Mouse (Mus musculus) kidney, postnatal 0 days (tissue): ENCODE results near the gene Clic3. TPM values are rescaled to one million over a fixed set of nuclear protein-coding genes. Genes with fewer than 3 reads are reported as not detected.
"Not testable (repeated sequence)": the region's sequence is repeated elsewhere in the genome, so short reads cannot be mapped to it uniquely, and the experiment has no call there.

Experiments used
- ATAC-seq: fragments of 200-750 bp; cut with Nextera tagmentation; replicated peaks from 2 replicates; pipeline ENCODE4 v1.8.0; 2017; ENCODE audit warnings: low read depth, moderate number of reproducible peaks, moderate TSS enrichment, moderate library complexity; ENCODE audit not compliant: low FRiP score
- DNase-seq: peaks from one replicate; pipeline ENCODE4 v3.0.0-alpha.2; 2016; ENCODE audit warnings: low spot score
- H3K27ac ChIP-seq: fragments of 300-500 bp; sonication (generic); 2 replicates; pipeline ENCODE4 v1.5.1; 2014; ENCODE audit warnings: mild to moderate bottlenecking
- H3K27me3 ChIP-seq: fragments of 300-500 bp; sonication (generic); 2 replicates; pipeline ENCODE4 v1.6.1; 2014; ENCODE audit warnings: low read length, mixed read lengths; ENCODE audit not compliant: insufficient read depth
- H3K36me3 ChIP-seq: fragments of 300-500 bp; sonication (generic); 2 replicates; pipeline ENCODE4 v1.6.1; 2014; ENCODE audit warnings: low read length, mixed read lengths; ENCODE audit not compliant: insufficient read depth
- H3K4me1 ChIP-seq: fragments of 300-500 bp; sonication (generic); replicated peaks from 2 replicates; pipeline ENCODE4 v1.6.1; 2014; ENCODE audit warnings: antibody characterized with exemption, low read length, mixed read lengths; ENCODE audit not compliant: insufficient read depth
- H3K4me2 ChIP-seq: fragments of 300-500 bp; sonication (generic); 2 replicates; pipeline ENCODE4 v1.6.1; 2014; ENCODE audit warnings: mild to moderate bottlenecking, low read length, moderate library complexity, mixed read lengths
- H3K4me3 ChIP-seq: fragments of 300-500 bp; sonication (generic); replicated peaks from 2 replicates; pipeline ENCODE4 v1.5.1; 2014; ENCODE audit warnings: low read depth, low read length
- H3K9ac ChIP-seq: fragments of 300-500 bp; sonication (generic); 2 replicates; pipeline ENCODE4 v1.6.1; 2014; ENCODE audit warnings: low read depth, low read length
- H3K9me3 ChIP-seq: fragments of 300-500 bp; sonication (generic); replicated peaks from 2 replicates; pipeline ENCODE4 v1.6.1; 2016; ENCODE audit warnings: low read length, inconsistent platforms, mixed read lengths
- CTCF ChIP-seq: IDR thresholded peaks from 2 replicates; pipeline ENCODE4 v1.5.1; 2016; ENCODE audit warnings: antibody characterized with exemption, low read depth, mild to moderate bottlenecking, moderate library complexity
- WGBS: fragments of 180-500 bp; shearing (Covaris S2); extraction: QIAGEN DNeasy Blood & Tissue Kit; methylation state at CpG from one replicate; pipeline ENCODE4 v1.1.7; 2014; 5-methylcytosine and 5-hydroxymethylcytosine counted together
- polyA plus RNA-seq: library from polyadenylated mRNA; unstranded; fragments of >200 nt; fragmentation: Nextera tagmentation; extraction: Ambion mirVana; gene quantifications from 2 replicates; pipeline ENCODE4 v1.2.1, GENCODE M21; 2015

Gene Clic3
- polyA plus RNA-seq: 7.7 and 10.3 TPM in 2 replicates

GRCm38 (mm10) chr2:25456205-25456953 lies at the start of gene Clic3:
Gene Clic3, plus strand, starts transcription at chr2:25456838.
- TF ChIP-seq CTCF: no peak
- ATAC-seq (no peak), DNase-seq (no peak)
- 57% methylated on average over 14 of the region's 14 CpGs for WGBS
- Histone ChIP-seq H3K36me3 (no peaks in the 10 kb centered on the region), H3K27ac (no peak within 1 kb of the TSS), H3K4me2 (no peak within 1 kb of the TSS), H3K4me3 (no peak within 1 kb of the TSS), H3K9ac (0 out of 2 replicates have a peak within 1 kb of the TSS, but pooled peaks have one; percentile 8), H3K4me1 (peaks cover 12% of the 10 kb centered on the region; the same call in 1 of the 2 replicates), H3K9me3 (no peaks in the 10 kb centered on the region), H3K27me3 (no peaks in the 10 kb centered on the region)

DNA sequence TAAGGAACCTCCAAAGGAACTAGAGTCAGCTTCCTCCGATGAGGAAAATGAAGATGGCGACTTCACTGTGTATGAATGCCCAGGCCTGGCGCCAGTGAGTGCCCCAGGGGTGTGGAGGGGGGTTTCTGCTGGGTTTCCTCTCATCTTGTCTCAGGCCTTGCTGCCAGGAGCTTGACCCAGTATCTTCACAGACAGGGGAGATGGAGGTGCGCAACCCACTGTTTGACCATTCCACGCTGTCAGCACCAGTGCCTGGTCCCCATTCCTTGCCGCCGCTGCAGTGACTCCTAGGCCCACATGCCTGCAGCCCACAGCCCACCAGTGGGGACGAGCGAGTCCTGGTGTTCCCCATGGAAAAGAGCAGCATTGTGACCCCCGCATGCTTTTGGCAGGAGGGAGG lies 47.7 kb upstream of the Clic3 start:
- no peak overlapping the region for H3K4me2 ChIP-seq
- no peak for ATAC-seq
- no peaks in the 10 kb centered on the region for H3K27me3 ChIP-seq
- no peaks in the 10 kb centered on the region for H3K9me3 ChIP-seq
- no peak for TF ChIP-seq CTCF
- 91% methylated on average over 10 of the region's 10 CpGs for WGBS
- DNase-seq: no peak
- no peak overlapping the region for H3K4me3 ChIP-seq
- no peaks in the 10 kb centered on the region for H3K4me1 ChIP-seq
- no peak overlapping the region for H3K9ac ChIP-seq
- no peaks in the 10 kb centered on the region for H3K36me3 ChIP-seq
- no peak overlapping the region for H3K27ac ChIP-seq

DNA sequence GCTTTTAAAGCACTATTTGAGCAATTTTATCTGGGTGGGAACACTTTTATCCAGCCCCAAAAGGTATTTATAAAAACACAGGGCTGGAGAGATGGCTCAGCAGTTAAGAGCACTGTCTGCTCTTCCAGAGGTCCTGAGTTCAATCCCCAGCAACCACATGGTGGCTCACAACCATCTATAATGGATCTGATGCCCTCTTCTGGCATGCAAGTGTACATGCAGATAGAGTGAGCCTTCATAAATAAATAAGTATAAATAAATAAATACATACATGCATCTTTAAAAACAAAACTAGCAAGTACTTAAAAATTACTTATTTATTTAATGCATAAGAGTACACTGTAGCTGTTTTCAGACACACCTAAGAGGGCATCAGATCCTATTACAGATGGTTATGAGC lies 43.2 kb upstream of the Clic3 start:
- H3K27me3 ChIP-seq, H3K4me2 ChIP-seq, DNase-seq, H3K9ac ChIP-seq, ATAC-seq, H3K9me3 ChIP-seq, H3K4me1 ChIP-seq, H3K4me3 ChIP-seq, H3K36me3 ChIP-seq, H3K27ac ChIP-seq: not testable (repeated sequence)
- peak; percentile 48 for TF ChIP-seq CTCF

DNA sequence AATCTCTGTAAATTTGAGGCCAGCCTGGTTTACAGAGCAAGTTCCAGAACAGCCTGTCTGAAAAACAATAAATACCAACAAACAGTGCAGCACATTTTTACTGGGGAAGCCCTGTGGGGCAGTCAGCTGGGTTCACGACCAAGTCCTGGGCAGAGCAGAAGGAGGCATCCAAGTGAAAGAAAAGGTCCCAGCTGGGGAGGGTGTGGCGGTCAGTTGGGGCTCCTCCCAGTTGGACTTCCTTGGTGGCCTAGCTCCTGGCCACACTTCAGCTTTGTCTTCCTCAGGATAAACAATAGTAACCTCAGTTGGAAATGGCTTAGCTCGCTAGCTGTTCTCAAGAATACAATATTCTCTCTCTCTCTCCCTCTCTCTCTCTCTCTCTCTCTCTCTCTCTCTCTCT lies 39.2 kb upstream of the Clic3 start:
- ATAC-seq (no peak), DNase-seq (no peak)
- H3K36me3 ChIP-seq: no peaks in the 10 kb centered on the region
- WGBS: 22% methylated on average over 3 of the region's 3 CpGs
- H3K4me2 ChIP-seq: no peak overlapping the region
- no peaks in the 10 kb centered on the region for H3K4me1 ChIP-seq
- no peak overlapping the region for H3K9ac ChIP-seq
- H3K27ac ChIP-seq: no peak overlapping the region
- H3K4me3 ChIP-seq: no peak overlapping the region
- H3K9me3 ChIP-seq: no peaks in the 10 kb centered on the region
- no peak for TF ChIP-seq CTCF
- no peaks in the 10 kb centered on the region for H3K27me3 ChIP-seq

- 26% methylated on average over 3 of the region's 3 CpGs for WGBS
- peak; percentile 66 for DNase-seq
Observed at GRCm38 (mm10) chr2:25421896-25422295, 34.7 kb upstream of the Clic3 start.

DNA sequence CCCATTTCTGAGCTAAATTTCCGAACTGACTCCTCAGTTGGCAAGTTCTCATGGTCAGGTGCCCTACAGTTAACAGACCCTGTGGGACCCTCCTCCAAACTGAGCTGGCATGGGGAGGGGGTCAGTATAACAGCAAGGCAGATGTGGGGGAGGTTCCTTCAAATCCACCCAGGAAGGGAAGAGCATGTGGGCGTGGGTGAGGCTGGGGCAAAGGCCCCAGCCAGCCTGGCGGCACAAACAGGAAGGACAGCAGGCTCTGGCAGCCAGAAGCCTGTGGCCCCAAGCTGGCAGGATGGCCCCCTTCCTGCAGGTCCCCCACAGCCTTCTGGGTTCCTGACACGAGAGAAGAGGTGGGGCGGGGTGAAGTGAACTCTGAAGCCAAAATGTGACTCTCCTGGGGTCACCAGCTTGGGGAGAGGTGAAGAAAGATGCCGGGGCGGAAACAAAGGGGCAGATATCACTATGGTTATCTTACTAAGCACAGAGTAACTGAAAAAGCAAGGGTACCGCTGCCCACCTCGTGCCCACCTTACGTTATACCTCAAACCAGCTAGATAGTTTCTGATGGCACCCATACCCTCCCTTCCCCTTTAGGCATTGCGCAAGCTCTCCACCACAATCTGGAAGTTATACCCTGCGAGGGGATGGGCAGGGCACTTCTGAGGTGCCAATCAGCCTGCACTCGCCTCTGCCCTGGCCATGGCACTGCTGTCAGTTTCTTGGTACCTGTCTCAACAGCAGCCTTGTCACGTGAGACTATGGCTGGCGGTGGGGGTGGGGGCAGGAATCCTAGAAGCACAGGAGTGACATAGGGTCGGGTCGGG lies 33.8 kb upstream of the Clic3 start, which contains the start of gene Fut7:
TSS of gene Fut7 (plus strand) at position 681 of the 824 bp plus-strand sequence.
- no peaks in the 10 kb centered on the region for H3K4me1 ChIP-seq
- ATAC-seq: 0 out of 2 replicates have a peak, but pooled peaks have one; percentile 24
- no peaks in the 10 kb centered on the region for H3K36me3 ChIP-seq
- no peak within 1 kb of the TSS for H3K9ac ChIP-seq
- no peak within 1 kb of the TSS for H3K4me3 ChIP-seq
- 52% methylated on average over 17 of the region's 17 CpGs for WGBS
- TF ChIP-seq CTCF: no peak
- no peak for DNase-seq
- no peak within 1 kb of the TSS for H3K27ac ChIP-seq
- no peaks in the 10 kb centered on the region for H3K9me3 ChIP-seq
- no peak within 1 kb of the TSS for H3K4me2 ChIP-seq
- no peaks in the 10 kb centered on the region for H3K27me3 ChIP-seq

More at GRCm38 (mm10) chr2:25421896-25422295, 34.7 kb upstream of the Clic3 start:
- Histone ChIP-seq H3K4me3 (no peak overlapping the region), H3K4me2 (no peak overlapping the region), H3K9me3 (no peaks in the 10 kb centered on the region), H3K9ac (no peak overlapping the region), H3K27ac (no peak overlapping the region), H3K4me1 (no peaks in the 10 kb centered on the region), H3K36me3 (no peaks in the 10 kb centered on the region), H3K27me3 (no peaks in the 10 kb centered on the region)
- ATAC-seq: peak; percentile 23; the same call in 1 of the 2 replicates
- peak; percentile 77 for TF ChIP-seq CTCF
